Mouse (Mus musculus): ENCODE data around the gene Gpm6a.
"Not testable (repeated sequence)": the region's sequence is repeated elsewhere in the genome, so short reads cannot be mapped to it uniquely, and the experiment has no call there.

Gene Gpm6a

DNA sequence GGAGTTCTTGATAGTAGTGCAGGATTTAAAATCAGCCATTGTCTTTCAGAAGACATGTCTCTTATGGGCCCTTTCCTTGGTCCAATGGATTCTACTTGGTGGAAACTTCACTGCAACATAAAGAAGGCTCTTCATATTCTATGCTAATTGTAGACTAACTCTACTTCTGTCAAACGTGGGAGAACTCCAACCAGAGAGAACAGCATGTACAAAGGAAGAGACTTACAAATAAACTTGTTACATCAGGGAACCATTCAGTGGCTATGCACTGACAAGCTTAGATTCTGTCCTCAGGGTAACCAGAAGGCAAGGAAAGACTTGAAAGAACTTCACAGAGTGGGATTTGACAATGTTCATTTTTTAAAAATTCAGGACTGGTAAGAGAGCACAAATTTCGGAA, 48.3 kb downstream of the Gpm6a start:
- DNase-seq (ENCODE audit: low read depth) = no peak

DNA sequence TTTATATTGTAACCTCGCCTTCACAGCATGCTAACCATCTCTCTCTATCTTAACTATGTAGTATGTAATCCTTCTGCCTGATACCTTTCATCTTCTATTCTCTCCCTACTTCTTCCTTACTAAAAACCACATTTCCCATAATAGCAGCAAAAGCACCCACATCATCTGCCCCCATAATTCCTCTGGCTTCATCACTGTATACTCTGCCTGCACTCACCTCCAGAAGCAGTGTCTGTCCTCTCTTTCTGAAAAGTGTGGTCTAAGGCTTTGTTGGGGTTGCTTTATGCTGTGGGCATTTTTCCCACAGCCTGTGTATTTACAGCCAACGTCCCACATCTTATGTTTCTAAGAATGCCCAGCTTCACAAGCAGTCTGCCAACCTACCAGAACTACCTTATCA, 57.6 kb downstream of the Gpm6a start:
- DNase-seq (ENCODE audit: low read depth) = no peak

DNA sequence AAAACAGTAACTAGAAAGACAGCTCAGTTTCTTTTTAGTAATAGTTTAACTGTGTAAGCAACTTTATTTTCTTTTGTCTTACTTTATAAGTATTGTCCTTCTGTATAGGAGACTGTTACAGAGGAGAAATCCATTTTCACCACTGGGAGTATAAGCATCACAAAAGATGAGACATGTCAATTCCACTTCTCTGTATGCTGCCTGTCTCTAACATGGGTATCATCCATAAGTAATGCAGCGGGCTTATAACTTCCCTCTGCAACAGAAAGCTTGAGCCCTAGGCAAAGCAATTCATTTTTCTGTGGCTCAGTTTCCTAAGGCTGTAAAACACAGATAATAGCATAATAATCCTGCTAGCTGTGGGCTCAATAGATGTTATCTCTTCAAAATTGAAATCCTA, 62.4 kb downstream of the Gpm6a start:
- DNase-seq (ENCODE audit: low read depth) = no peak

DNA sequence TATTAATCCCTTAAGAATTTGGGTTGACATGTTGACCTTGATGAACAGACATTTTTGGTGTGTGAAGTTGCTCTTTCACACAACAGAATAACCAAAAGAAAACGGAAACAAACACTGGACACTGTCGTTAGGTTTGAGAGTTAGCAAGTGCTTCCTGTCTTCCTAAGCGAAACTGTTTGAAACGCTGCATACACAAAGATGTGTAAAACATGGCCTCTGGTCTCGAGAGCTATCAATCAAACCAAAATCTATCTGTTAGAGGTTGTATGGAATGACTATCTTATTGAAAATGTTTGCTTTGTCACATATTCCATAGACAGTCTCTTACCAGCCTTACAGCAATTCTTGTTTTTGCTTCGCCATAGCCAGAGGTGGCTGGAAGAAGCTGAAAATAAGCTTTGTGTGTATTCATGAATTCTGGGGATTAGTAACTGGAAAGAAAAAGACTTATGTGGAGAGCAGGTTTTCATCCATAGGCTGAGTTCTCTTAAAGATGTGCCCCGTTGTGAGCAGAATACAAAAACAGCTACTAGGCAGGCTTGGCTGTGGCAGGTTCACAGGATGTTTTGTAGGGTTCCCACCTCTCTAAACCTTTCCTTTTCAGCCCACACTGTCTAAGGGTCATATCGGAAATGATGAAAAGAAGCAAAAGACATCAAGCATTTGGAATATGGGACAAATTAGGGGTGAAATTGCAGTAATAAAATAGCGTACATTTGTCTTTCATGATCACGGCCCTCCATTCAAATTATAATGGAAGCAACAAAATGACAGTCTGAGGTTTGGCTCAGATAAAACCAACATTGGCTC, 71.4 kb downstream of the Gpm6a start:
- DNase-seq (ENCODE audit: low read depth) = no peak

DNA sequence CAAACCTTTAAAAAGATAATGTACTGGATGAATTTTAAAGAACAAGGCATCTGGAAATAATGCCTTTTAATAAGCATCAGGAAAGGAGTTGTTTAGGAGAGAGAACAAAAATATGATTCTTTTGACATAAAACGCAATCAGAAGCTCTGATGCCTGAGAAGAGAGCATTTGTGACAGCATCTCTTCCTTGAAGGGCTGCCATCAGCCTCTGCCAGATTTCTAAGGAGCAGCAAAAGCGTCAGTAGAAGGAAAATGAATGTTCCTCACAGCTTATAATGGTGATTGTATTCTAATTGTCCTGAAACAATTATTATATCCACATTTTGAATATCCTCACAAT, 72.0 kb downstream of the Gpm6a start:
- no peak for DNase-seq (ENCODE audit: low read depth)

DNA sequence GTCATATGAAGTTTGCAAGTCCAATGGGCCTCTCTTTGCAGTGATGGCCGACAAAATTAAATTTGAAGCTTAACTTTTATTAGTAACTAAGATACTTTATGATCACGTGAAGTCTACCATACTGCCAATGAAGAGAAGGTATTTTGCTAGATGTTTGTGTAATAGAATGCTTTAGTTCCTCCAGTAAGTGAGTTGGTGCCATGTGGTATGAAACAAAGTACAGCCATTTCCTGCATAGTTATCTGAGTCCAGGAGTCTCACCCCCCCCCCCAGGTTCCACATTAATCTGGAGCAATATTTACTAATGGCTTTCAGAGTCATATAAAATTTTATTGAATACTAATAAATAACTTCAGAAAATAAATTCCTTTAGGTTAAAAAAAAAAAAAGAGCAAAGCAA, 73.7 kb downstream of the Gpm6a start:
- DNase-seq (ENCODE audit: low read depth) = no peak

DNA sequence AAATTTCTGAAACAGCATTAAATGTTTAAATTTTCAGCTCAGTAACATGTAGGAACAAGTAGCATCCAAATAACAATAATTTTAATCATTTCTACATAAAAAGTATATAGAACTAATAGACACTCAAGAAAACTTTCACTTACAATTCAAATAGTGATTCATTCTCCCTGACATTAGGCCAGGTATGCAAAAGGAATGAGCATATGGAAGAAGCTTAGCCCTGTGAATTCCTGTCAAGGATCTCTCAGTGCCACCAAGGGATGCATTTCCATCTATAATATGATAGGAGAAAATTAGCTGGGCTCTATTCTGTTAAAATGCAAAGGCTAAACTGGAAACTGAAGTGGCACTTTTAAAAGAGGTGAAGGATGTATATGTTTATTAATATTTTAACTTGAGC, 76.5 kb downstream of the Gpm6a start:
- no peak for DNase-seq (ENCODE audit: low read depth)

DNA sequence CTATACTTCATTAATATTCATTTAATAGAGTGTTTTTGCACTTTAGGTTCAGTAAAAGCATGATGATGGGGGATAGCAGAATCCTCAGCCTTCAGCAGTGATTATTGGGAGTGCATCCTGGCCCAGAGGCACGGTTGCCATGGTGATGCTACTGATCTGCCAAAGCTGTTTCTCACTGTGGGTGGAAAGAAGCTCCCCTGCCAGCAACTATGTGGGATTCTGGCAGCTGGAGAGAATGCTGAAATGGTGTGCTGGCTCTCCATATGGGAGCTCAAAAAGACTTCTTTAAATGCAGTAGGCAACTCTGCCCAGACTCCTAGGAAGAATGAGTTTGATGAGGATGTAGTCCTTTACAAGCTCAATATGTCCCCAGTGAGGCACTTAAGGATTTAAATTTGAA, 79.7 kb downstream of the Gpm6a start:
- no peak for DNase-seq (ENCODE audit: low read depth)

DNA sequence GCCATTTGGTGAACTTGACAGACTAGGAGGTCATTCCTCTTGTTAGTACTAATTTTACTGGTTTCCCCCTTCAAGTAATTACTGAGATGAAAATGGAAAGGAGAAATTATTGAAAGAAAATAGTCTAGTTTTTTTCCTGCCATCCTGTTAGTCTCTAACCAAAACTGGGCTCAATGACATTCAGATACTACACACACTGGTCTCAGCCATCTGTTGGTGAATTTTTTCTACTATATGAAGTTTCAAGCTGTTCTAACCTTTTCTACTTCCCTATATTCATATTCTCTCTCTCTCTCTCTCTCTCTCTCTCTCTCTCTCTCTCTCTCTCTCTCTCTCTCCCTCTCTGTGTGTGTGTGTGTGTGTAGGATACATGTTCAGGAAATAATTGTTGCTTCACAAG, 80.8 kb downstream of the Gpm6a start:
- DNase-seq (ENCODE audit: low read depth) = no peak

DNA sequence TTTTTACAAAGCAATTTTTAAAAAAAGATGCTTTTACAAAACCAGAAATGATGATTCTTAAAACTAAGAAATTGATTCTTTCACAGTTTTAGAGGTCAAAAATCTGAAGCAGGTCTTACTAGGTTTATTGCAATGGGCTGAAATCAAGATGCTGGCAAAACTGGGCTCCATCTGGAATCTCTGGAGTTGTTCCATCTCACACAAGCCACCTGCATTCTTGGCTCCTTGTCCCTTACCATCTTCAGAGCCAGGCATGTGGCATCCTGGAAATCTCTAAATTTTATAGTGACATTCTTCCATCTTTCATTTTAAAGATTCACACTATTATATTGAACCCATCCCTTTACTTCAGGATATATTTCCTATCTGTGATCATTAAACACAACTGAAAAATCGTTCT, 88.3 kb downstream of the Gpm6a start:
- DNase-seq (ENCODE audit: low read depth) = no peak

DNA sequence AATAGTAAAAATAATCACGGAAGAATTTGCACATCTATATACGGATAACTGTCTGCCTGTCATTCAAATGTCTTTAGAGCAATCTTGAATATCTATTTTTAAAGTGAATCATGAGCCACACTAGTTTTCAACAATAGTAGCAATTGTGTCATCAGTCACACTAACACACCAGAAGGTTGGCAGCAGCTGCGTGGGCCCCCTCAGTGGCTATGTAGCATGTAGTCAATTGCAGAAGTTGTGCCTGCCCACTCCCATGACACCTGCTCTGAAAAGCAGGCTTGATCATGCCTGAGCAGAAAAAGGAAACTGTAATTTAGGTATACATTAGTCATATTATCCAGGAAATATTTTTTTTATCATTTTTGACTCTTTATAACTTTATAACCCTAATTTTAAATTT, 93.8 kb downstream of the Gpm6a start:
- DNase-seq (ENCODE audit: low read depth) = no peak

DNA sequence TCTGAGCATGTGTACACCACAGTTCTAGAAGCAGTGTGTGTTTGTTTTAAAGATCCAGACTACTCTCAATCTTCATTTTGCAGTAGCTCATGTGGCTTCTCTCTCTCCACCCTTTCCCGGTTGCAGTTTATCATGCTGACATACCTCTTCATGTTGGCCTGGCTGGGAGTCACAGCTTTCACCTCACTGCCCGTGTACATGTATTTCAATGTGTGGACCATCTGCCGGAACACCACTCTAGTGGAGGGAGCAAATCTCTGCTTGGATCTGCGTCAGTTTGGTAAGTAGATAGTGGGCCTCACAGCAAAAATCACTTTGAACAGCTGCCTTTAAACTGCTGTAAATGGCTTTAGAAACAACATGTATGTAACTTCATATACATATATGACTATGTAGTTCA, 95.3 kb downstream of the Gpm6a start:
- no peak for DNase-seq (ENCODE audit: low read depth)

DNA sequence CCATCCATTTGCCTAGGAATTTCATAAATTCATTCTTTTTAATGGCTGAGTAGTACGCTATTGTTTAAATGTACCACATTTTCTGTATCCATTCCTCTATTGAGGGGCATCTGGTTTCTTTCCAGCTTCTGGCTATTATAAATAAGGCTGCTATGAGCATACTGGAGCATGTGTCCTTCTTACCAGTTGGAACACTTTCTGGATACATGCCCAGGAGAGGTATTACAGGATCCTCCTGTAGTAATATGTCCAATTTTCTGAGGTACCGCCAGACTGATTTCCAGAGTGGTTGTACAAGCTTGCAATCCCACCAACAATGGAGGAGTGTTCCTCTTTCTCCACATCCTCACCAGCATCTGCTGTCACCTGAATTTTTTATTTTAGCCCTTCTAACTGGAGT, 114.2 kb downstream of the Gpm6a start:
- not testable (repeated sequence) for DNase-seq (ENCODE audit: low read depth)

DNA sequence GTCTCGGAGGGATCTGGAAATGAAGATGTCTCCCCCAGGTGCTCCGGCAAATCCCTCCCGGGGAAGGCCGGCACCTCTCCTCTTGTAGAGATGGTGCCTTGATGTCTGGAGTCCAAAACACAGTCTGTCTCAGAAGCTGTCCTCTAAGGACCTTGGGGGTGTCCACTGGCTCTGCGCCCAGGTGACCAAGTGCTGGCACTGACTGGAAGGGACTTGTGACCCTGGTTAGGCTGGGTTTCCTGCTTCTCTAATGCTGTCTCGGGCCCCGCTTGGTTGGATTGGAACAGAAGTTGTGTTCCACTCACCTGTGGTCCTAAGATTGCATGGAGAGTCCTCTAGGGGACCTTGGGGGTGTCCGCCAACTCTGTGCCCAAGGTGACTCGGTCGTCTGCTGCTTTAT, 118.8 kb downstream of the Gpm6a start:
- DNase-seq (ENCODE audit: low read depth) = no peak

DNA sequence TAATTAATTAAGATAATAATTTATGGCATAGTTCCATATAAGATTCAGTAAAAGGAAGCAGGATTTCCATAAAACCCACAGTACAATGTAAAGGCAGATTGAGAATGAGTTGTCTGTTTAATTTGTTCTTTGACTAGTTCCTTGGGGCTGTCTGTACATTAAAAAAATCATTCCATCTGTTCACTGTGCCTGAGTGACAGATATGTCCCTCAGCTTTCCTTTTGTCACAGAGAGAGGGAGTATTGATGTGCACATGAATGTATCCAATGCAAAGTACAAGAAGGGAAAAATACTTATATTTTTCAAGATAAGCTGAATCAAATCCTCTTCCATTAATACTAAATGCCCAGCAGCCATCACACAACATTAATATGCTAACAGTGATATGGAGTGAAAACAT, 147.6 kb downstream of the Gpm6a start:
- no peak for DNase-seq (ENCODE audit: low read depth)

DNA sequence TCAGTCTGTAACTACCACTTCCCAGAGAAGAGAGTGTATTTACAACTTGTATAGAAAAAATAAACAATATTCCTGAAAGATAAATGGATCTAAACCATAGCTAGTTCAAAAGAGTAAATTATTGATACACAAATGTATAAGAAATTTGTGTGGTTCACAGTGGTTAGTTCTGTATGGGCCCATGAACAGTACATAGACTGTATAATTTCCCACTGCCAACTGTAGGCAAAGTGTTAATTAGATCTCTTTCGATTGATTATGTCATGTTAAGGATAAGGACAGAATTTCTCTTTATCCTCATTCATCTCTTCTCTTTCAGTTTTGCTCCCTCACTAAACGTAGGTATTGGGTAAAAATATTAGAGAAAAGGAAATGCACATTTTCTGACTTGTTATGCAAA, 148.4 kb downstream of the Gpm6a start:
- DNase-seq (ENCODE audit: low read depth) = no peak

DNA sequence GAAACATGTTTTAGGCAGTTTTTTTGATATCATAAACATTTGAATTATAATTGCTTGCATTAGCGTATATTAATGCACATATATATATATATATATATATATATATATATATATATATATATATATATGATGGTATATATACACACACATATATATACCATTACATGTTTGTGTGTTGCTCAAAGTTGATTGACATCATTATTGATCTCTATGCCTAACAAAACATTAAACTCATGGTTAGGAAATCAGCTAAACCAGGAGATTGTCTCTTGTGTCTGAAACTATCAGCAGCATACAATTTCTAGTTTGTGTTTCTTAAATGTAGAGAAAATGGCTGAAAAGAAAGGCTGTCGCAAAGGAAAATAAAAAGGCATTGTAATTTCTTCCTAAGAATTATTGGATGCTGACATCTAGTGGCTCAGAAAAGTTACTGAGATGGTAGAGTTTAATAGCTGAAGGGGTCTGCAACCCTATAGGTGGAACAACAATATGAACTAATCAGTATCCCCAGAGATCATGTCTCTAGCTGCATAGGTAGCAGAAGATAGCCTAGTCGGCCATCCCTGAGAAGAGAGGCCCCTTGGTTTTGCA, 149.3 kb downstream of the Gpm6a start:
- no peak for DNase-seq (ENCODE audit: low read depth)
